Mouse (Mus musculus) lung, embryonic 14.5 days (tissue): ENCODE results near the gene Pde4c. TPM values are rescaled to one million over a fixed set of nuclear protein-coding genes. Genes with fewer than 3 reads are reported as not detected.

Experiments used
- ATAC-seq: fragments of 200-750 bp; cut with Nextera tagmentation; 2 replicates; pipeline ENCODE4 v1.8.0; 2017; ENCODE audit warnings: mild to moderate bottlenecking, moderate TSS enrichment, moderate library complexity; ENCODE audit not compliant: insufficient read depth
- DNase-seq: peaks from one replicate; pipeline ENCODE4 v3.0.0-alpha.2; 2015
- H3K27ac ChIP-seq: fragments of 300-500 bp; sonication (generic); 2 replicates; pipeline ENCODE4 v1.5.1; 2014; ENCODE audit warnings: low read depth, mild to moderate bottlenecking, moderate library complexity
- H3K27me3 ChIP-seq: fragments of 300-500 bp; sonication (generic); 2 replicates; pipeline ENCODE4 v1.6.1; 2014; ENCODE audit warnings: low read length, control low read depth; ENCODE audit not compliant: insufficient read depth
- H3K36me3 ChIP-seq: fragments of 300-500 bp; sonication (generic); 2 replicates; pipeline ENCODE4 v1.6.1; 2014; ENCODE audit warnings: control low read depth; ENCODE audit not compliant: insufficient read depth
- H3K4me1 ChIP-seq: fragments of 300-500 bp; sonication (generic); 2 replicates; pipeline ENCODE4 v1.6.1; 2014; ENCODE audit warnings: antibody characterized with exemption, control low read depth; ENCODE audit not compliant: insufficient read depth
- H3K4me2 ChIP-seq: fragments of 300-500 bp; sonication (generic); 2 replicates; pipeline ENCODE4 v1.6.1; 2014; ENCODE audit warnings: mild to moderate bottlenecking
- H3K4me3 ChIP-seq: fragments of 300-500 bp; sonication (generic); 2 replicates; pipeline ENCODE4 v1.5.1; 2014; ENCODE audit warnings: low read depth, low read length
- H3K9ac ChIP-seq: fragments of 300-500 bp; sonication (generic); 2 replicates; pipeline ENCODE4 v1.6.1; 2014
- H3K9me3 ChIP-seq: fragments of 300-500 bp; sonication (generic); 2 replicates; pipeline ENCODE4 v1.6.1; 2016; ENCODE audit warnings: low read depth, low read length, control low read depth
- CTCF ChIP-seq: IDR thresholded peaks from 2 replicates; pipeline ENCODE4 v1.5.1; 2016; ENCODE audit warnings: antibody characterized with exemption, low read depth
- WGBS: fragments of 180-500 bp; shearing (Covaris S2); extraction: QIAGEN DNeasy Blood & Tissue Kit; methylation state at CpG from one replicate; pipeline ENCODE4 v1.1.7; 2014; 5-methylcytosine and 5-hydroxymethylcytosine counted together
- polyA plus RNA-seq: library from polyadenylated mRNA; unstranded; fragments of >200 nt; fragmentation: Nextera tagmentation; extraction: Ambion mirVana; gene quantifications from 2 replicates; pipeline ENCODE4 v1.2.1, GENCODE M21; 2014

Gene Pde4c
- polyA plus RNA-seq, 1 experiment from 2014 or later = 0.17 TPM

DNA sequence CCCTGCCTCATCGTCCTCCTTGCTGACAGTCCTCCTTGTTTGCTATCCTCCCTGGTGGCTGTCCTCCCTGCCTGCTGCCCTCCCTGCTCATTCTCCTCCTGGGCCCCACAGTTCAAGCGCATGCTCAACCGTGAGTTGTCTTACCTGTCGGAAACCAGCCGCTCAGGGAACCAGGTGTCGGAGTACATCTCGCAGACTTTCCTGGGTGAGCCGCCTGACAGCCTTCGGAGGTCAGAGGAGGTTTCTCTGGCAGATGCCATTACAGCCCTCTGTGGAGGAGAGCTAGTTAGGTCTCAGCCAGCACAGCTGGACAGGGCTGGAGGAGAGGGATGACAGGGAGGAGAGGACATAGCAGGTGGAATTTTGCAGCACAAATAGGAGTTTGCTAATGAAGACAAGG lies 23.2 kb downstream of the Pde4c start:
- no peak for DNase-seq
- H3K9ac ChIP-seq = no peak overlapping the region
- H3K4me2 ChIP-seq = no peak overlapping the region
- H3K4me3 ChIP-seq = no peak overlapping the region
- TF ChIP-seq CTCF = no peak
- 48% methylated on average over 9 of the region's 9 CpGs for WGBS
- no peak overlapping the region for H3K27ac ChIP-seq
- no peaks in the 10 kb centered on the region for H3K36me3 ChIP-seq
- ATAC-seq = no peak
- H3K27me3 ChIP-seq = peaks cover 75% of the 10 kb centered on the region
- H3K9me3 ChIP-seq = no peaks in the 10 kb centered on the region
- H3K4me1 ChIP-seq = no peaks in the 10 kb centered on the region

DNA sequence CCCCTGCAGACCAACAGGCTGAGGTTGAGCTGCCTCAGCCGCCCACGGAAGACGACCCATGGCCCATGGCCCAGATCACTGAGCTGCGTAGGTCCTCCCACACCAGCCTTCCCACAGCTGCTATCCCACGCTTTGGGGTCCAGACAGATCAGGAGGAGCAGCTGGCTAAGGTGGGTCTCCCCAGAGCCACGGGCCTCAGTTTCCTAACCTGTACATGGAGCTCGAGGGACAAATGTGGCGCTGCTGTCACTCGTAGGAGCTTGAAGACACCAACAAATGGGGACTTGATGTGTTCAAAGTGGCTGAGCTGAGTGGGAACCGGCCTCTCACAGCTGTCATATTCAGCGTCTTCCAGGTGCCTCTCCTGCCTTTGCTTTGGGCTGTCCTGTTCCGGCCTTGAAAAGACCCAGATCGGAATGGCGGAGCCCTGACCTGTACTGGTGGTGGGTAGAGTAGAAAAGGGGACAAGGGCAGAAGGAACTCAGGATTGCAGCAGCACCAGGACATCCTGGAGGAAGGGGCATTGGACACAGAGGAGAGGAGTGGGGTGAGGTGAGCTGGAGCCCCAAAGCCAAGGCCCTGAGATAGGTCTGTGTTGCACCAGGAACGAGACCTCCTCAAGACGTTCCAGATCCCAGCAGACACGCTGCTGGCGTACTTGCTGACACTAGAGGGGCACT lies 23.8 kb downstream of the Pde4c start:
- no peak overlapping the region for H3K27ac ChIP-seq
- H3K9me3 ChIP-seq = no peaks in the 10 kb centered on the region
- WGBS = 76% methylated on average over 18 of the region's 18 CpGs
- 0 out of 2 replicates have a peak, but pooled peaks cover under 1% of the 10 kb centered on the region for H3K4me1 ChIP-seq
- TF ChIP-seq CTCF = no peak
- H3K4me2 ChIP-seq = no peak overlapping the region
- no peaks in the 10 kb centered on the region for H3K36me3 ChIP-seq
- H3K4me3 ChIP-seq = no peak overlapping the region
- no peak for DNase-seq
- no peak for ATAC-seq
- H3K9ac ChIP-seq = no peak overlapping the region
- H3K27me3 ChIP-seq = peaks cover 68% of the 10 kb centered on the region

DNA sequence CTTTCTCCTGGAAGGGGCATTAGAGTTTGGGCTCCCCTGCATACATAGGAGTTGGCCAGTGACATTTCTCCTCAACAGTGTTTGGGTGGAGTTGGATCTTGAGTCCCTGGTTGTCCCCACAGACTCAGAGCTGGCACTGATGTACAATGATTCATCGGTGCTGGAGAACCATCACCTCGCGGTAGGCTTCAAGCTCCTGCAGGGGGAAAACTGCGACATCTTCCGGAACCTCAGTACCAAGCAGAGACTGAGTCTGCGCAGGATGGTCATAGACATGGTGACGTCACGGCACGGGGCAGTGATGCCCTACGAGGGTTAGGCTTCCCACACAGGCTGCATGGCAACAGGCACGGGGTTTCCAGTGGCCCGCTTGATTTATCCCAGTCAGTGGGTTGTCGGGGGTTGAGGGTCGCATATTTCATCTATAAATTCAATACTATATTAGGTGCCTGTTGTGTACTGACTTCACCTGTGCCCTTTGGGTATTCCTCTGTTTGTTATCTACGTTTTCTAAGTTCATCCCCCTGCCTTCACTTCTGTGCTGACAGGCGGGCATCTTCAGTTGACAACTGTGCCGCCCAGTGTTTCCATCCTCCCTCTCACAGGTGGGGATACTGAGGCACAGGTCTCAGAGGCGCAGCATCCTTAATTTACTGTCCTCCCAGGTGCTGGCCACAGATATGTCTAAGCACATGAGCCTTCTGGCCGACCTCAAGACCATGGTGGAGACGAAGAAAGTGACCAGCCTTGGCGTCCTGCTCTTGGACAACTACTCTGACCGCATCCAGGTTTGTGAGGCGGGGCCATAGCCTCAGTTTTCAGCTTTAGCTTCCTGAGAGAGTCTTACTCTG lies 25.0 kb downstream of the Pde4c start:
- Histone ChIP-seq H3K4me1 (peaks cover 9% of the 10 kb centered on the region; the same call in 1 of the 2 replicates), H3K4me2 (no peak overlapping the region), H3K9me3 (no peaks in the 10 kb centered on the region), H3K36me3 (no peaks in the 10 kb centered on the region), H3K27ac (no peak overlapping the region), H3K4me3 (no peak overlapping the region), H3K9ac (no peak overlapping the region), H3K27me3 (peaks cover 57% of the 10 kb centered on the region)
- no peak for ATAC-seq
- WGBS = 81% methylated on average over 23 of the region's 23 CpGs
- DNase-seq = no peak
- no peak for TF ChIP-seq CTCF

DNA sequence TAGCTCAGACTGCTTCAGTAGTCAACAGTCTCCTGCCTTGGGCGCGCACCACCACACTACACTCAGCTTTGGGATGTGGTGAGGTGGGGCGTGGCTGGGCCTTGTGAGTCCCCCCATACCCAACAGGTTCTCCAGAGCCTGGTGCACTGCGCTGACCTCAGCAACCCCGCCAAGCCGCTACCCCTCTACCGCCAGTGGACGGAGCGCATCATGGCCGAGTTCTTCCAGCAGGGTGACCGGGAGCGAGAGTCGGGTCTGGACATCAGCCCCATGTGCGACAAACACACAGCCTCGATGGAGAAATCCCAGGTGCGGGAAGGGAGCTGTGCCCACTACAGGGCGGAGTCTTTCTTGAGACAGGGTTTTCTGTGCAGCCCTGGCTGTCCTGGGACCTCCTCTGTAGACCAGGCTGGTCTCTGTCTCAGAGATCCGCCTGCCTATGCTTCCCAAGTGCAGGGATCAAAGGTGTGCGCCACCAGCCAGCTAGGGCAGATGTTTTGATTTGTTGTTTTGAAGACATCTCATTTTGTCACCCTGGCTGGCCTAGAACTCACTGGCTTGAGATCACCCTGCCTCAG lies 25.7 kb downstream of the Pde4c start:
- H3K27me3 ChIP-seq = peaks cover 49% of the 10 kb centered on the region
- peaks cover 15% of the 10 kb centered on the region; the same call in 1 of the 2 replicates for H3K4me1 ChIP-seq
- H3K4me2 ChIP-seq = no peak overlapping the region
- WGBS = 69% methylated on average over 19 of the region's 19 CpGs
- no peaks in the 10 kb centered on the region for H3K36me3 ChIP-seq
- DNase-seq = no peak
- H3K27ac ChIP-seq = no peak overlapping the region
- no peak for ATAC-seq
- no peaks in the 10 kb centered on the region for H3K9me3 ChIP-seq
- TF ChIP-seq CTCF = no peak
- no peak overlapping the region for H3K9ac ChIP-seq
- H3K4me3 ChIP-seq = no peak overlapping the region

DNA sequence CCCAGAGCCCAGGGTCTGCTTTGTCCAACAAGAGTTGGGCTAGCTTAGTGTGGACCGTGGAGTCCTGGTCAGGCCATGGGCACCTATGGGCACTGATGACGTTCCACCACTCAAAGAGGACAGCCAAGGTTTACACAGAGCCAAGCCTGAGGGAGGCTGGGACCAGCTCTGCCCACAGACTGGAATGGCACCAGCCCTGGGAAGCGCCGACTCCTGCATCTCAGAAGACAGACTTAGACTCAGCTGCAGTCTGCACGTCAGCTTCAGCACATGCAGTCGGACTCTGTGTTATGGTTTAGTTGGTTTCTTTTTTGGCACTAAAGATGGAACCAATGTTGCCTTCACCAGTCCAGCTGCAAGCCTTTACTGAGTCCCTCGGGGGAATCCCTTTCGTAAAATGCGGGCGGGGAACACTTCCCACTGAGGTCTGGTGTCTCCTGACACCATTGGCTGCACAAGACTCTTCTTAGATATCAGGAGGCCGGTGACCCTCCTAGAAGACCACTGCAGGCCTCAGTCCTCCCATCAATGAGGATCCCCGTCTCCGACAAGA lies 26.7 kb downstream of the Pde4c start:
- H3K36me3 ChIP-seq = no peaks in the 10 kb centered on the region
- H3K9me3 ChIP-seq = no peaks in the 10 kb centered on the region
- DNase-seq = no peak
- H3K4me3 ChIP-seq = no peak overlapping the region
- no peak overlapping the region for H3K9ac ChIP-seq
- H3K27ac ChIP-seq = no peak overlapping the region
- no peak for ATAC-seq
- peaks cover 39% of the 10 kb centered on the region for H3K27me3 ChIP-seq
- peaks cover 17% of the 10 kb centered on the region; the same call in 1 of the 2 replicates for H3K4me1 ChIP-seq
- no peak overlapping the region for H3K4me2 ChIP-seq
- TF ChIP-seq CTCF = no peak
- WGBS = 77% methylated on average over 13 of the region's 13 CpGs

DNA sequence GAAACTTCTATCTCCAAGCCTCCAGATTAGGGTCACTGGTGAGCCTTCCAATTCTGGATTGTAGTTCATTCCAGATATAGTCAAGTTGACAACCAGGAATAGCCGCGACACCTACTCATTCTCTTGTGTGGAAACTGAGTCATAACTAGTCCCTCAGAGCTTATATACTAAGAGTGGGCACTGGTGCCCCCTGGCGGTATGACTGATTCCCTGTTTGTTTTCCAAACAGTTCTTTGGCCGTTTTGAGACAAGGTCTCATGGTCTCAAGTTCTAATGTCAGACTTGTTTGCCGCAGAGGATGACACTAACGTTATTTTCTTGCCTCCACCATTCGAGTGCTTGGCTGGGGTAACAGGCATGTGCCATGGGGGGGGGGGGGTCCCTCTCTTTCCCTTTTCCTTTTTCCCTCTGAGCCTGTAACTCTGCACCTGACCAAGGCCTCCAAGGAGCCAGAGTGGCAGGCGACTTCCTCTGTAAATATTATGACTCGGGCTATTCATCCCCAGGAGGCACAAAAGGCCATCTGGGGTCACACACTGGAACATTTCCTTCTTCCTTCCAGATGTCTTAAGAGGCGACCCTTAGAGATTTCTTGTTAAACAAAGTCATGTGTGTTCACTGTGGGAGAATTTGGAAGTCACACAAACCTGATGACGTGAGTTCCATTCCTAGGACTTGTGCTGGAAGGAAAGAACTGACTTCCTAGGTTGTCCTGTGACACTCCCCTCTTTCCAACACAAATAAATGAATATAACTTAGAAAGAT lies 28.7 kb downstream of the Pde4c start:
- Histone ChIP-seq H3K36me3 (peaks cover 6% of the 10 kb centered on the region; the same call in 1 of the 2 replicates), H3K27ac (peak overlapping the region; percentile 75), H3K9me3 (no peaks in the 10 kb centered on the region), H3K9ac (no peak overlapping the region), H3K4me1 (peaks cover 22% of the 10 kb centered on the region; the same call in 1 of the 2 replicates), H3K27me3 (peaks cover 19% of the 10 kb centered on the region; the same call in 1 of the 2 replicates), H3K4me3 (no peak overlapping the region), H3K4me2 (peak overlapping the region; percentile 52; the same call in 1 of the 2 replicates)
- DNase-seq (peak; percentile 88), ATAC-seq (no peak)
- TF ChIP-seq CTCF = peak; percentile 76
- WGBS = 20% methylated on average over 11 of the region's 11 CpGs
